Mouse (Mus musculus) embryonic facial prominence, embryonic 12.5 days (tissue): ENCODE results near the gene Dohh. TPM values are rescaled to one million over a fixed set of nuclear protein-coding genes. Genes with fewer than 3 reads are reported as not detected.
A peak's percentile ranks its signal among the peaks of the same experiment; 100 is the strongest.

Experiments
- ATAC-seq: fragments of 200-750 bp; cut with Nextera tagmentation; 2 replicates; pipeline ENCODE4 v1.8.0; 2017; ENCODE audit not compliant: insufficient number of reproducible peaks, insufficient read depth, low FRiP score, low TSS enrichment
- H3K27ac ChIP-seq: fragments of 300-500 bp; sonication (generic); 2 replicates; pipeline ENCODE4 v1.5.1; 2016; ENCODE audit warnings: mild to moderate bottlenecking
- H3K27me3 ChIP-seq: fragments of 300-500 bp; sonication (generic); 2 replicates; pipeline ENCODE4 v1.6.1; 2016; ENCODE audit warnings: mild to moderate bottlenecking, moderate library complexity
- H3K36me3 ChIP-seq: fragments of 300-500 bp; sonication (generic); 2 replicates; pipeline ENCODE4 v1.6.1; 2016; ENCODE audit warnings: mild to moderate bottlenecking
- H3K4me1 ChIP-seq: fragments of 300-500 bp; sonication (generic); 2 replicates; pipeline ENCODE4 v1.6.1; 2016
- H3K4me2 ChIP-seq: fragments of 300-500 bp; sonication (generic); replicated peaks from 2 replicates; pipeline ENCODE4 v1.6.1; 2016; ENCODE audit warnings: mild to moderate bottlenecking, moderate library complexity
- H3K4me3 ChIP-seq: fragments of 300-500 bp; sonication (generic); 2 replicates; pipeline ENCODE4 v1.5.1; 2016; ENCODE audit warnings: mild to moderate bottlenecking
- H3K9ac ChIP-seq: fragments of 300-500 bp; sonication (generic); 2 replicates; pipeline ENCODE4 v1.6.1; 2016; ENCODE audit warnings: mild to moderate bottlenecking, moderate library complexity
- H3K9me3 ChIP-seq: fragments of 300-500 bp; sonication (generic); 2 replicates; pipeline ENCODE4 v1.6.1; 2016; ENCODE audit warnings: mild to moderate bottlenecking, moderate library complexity
- WGBS: fragments of 180-500 bp; shearing (Covaris S2); methylation state at CpG from one replicate; pipeline ENCODE4 v1.1.7; 2016; 5-methylcytosine and 5-hydroxymethylcytosine counted together
- polyA plus RNA-seq: library from polyadenylated mRNA; unstranded; fragments of >200 nt; fragmentation: Nextera tagmentation; extraction: Ambion mirVana; gene quantifications from 2 replicates; pipeline ENCODE4 v1.2.1, GENCODE M21; 2016

The Dohh gene
- polyA plus RNA-seq, 1 experiment from 2014 or later: 73.6 TPM

DNA sequence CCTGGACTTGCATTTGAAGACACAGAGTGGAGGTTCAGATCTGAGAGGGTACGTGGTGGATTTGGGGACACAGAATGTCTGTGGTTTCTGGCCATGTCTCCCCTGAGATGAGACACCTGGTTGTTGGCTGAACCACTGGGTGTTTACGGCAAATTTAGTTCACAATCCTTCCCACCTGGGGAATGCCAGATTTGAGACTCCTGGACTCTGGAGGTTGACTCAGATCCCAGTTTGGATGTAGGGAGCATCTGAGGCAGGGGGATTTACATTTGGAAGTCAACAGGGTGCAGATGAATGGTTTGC is 6.9 kb upstream of the Dohh start:
- H3K27ac ChIP-seq: peak overlapping the region; percentile 75; the same call in 1 of the 2 replicates
- peak overlapping the region; percentile 96 for H3K9ac ChIP-seq
- H3K4me3 ChIP-seq: peak overlapping the region; percentile 85
- no peak for ATAC-seq
- peaks cover 22% of the 10 kb centered on the region for H3K4me1 ChIP-seq
- 56% methylated on average over 2 of the region's 2 CpGs for WGBS
- H3K4me2 ChIP-seq: peak overlapping the region; percentile 79
- H3K36me3 ChIP-seq: peaks cover 28% of the 10 kb centered on the region
- H3K9me3 ChIP-seq: no peaks in the 10 kb centered on the region
- no peaks in the 10 kb centered on the region for H3K27me3 ChIP-seq

DNA sequence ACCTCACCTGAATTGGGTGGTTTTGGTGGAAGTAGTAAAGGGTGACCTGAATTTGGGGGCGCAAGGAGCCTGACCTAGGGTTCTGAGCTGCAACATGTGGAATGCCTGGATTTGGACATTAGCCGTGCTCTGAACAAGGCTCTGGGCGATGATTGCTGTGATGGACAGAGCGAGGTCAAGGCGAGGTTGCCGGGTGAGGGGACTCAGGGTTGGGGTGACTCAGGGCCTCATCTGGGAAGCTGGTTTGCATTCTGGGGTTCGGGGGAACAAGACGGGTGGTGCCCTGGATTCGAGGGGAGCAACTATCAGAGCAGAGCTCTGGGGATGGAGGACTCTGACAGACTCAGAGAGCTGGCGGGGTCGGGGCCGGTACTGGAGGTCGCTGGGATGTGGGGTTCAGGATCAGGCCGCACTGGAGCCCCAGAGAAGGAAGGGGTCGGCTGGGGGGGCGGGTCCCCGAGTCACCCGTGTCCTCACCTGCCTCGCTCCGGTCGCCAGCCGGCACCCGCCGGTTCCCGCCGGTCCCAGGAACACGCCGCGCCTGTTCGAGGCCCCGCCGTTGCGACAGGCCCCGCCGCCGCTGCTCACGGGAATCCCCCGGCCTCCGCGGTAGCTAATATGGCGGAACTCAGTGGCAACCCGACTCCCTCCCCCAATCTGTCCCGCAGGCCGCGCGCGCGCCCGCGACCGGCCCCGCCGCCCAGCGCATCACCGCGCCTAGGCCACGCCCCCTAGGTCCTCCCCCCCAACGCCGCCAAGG is 6.3 kb upstream of the Dohh start, which contains the start of gene Fzr1:
Gene Fzr1, minus strand, starts transcription at position 724 of the 760 bp plus-strand sequence.
- Histone ChIP-seq H3K9ac (peak within 1 kb of the TSS; percentile 96), H3K4me1 (peaks cover 22% of the 10 kb centered on the region), H3K9me3 (no peaks in the 10 kb centered on the region), H3K27ac (peak within 1 kb of the TSS; percentile 78), H3K36me3 (peaks cover 26% of the 10 kb centered on the region), H3K4me3 (peak within 1 kb of the TSS; percentile 85), H3K27me3 (no peaks in the 10 kb centered on the region), H3K4me2 (peak within 1 kb of the TSS; percentile 79)
- ATAC-seq: peak; percentile 41
- 1% methylated on average over 57 of the region's 59 CpGs for WGBS

DNA sequence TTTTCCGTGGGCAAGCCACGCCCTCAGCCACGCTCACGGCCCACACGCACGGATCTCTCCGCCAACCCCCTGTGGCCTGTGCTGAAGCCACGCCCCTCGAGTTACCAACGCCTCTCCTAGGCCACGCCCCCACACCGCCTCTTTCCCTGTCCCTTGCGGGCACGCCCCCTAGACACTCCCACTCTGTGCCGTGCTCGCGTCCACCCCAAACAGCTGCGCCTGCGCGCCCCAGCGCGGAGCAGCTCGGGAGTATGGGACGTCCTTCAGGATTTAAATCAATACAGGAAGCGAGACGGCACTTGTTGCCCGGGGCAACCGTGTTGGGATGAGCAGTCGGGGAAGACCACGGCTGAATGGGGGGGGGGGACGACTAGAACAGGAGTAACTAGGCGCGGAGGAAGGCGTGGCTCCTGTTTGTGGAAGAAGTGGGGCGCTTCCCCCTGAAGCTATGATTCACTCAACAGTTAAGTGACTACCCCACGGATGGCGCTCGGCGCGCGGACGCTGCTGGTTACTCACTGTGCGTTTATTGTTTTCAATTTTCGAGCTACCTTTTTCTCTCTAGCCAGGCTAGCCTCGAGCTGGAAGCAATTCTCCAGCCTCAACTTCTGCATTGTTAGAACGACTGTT is 5.6 kb upstream of the Dohh start:
- H3K27ac ChIP-seq: peak overlapping the region; percentile 78
- H3K9me3 ChIP-seq: no peaks in the 10 kb centered on the region
- H3K4me1 ChIP-seq: peaks cover 22% of the 10 kb centered on the region
- H3K4me2 ChIP-seq: peak overlapping the region; percentile 79
- peaks cover 19% of the 10 kb centered on the region for H3K36me3 ChIP-seq
- ATAC-seq: peak; percentile 93
- WGBS: under 1% methylated on average over 45 of the region's 46 CpGs
- H3K4me3 ChIP-seq: peak overlapping the region; percentile 85
- H3K27me3 ChIP-seq: no peaks in the 10 kb centered on the region
- peak overlapping the region; percentile 28 for H3K9ac ChIP-seq

DNA sequence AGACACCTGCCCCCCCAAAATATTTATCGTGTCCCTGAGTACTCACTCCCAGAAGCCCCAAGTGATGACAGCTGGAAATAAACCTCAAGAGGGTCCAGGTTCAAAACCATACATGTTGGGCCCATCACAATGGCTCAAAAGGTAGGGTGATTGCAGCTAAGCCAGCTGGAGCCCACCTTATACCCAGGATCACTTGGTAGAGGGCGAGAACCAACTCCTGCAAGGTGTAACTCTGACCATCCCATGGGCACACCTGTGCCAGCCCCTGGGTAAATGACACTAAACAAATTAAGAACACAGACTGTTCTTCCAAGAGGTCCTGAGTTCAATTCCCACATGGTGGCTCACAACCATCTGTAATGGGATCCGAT is 5.1 kb upstream of the Dohh start:
- Histone ChIP-seq H3K36me3 (peaks cover 14% of the 10 kb centered on the region), H3K4me1 (peaks cover 22% of the 10 kb centered on the region), H3K9ac (peak overlapping the region; percentile 28), H3K9me3 (no peaks in the 10 kb centered on the region), H3K27me3 (no peaks in the 10 kb centered on the region), H3K4me2 (peak overlapping the region; percentile 79), H3K4me3 (peak overlapping the region; percentile 85), H3K27ac (peak overlapping the region; percentile 78)
- WGBS: 55% methylated on average over 3 of the region's 3 CpGs
- ATAC-seq: no peak

DNA sequence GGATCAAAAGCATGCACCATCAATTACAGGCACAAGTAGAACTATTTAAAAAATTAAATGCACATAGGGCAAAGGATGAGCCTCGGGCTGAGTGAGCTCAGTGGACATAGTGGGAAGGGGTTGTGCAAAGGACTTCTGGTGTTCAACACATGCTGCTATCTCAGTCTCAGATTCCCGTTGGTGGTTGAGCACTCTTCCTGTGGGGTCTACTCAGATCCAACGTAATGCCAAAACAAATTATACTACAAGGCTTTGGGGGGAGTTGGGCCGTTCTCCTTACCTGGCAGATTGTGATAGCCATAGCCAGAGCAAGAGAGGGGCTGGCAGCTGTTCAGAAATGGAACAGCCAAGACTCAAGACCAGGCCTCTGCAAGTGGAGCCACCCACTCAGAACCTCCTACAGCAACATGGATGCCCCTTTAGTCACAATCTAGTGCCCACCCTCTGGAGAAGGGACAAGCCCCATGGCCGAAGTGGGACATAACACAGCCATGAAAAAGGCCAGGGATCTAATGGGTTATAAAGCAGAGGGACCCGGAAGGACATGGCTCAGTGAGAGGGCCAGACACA is 4.3 kb upstream of the Dohh start:
- no peak for ATAC-seq
- Histone ChIP-seq H3K9me3 (no peaks in the 10 kb centered on the region), H3K27ac (no peak overlapping the region), H3K9ac (no peak overlapping the region), H3K27me3 (no peaks in the 10 kb centered on the region), H3K36me3 (peaks cover 11% of the 10 kb centered on the region), H3K4me1 (peaks cover 24% of the 10 kb centered on the region), H3K4me3 (no peak overlapping the region), H3K4me2 (no peak overlapping the region)
- WGBS: 85% methylated on average over 6 of the region's 6 CpGs

DNA sequence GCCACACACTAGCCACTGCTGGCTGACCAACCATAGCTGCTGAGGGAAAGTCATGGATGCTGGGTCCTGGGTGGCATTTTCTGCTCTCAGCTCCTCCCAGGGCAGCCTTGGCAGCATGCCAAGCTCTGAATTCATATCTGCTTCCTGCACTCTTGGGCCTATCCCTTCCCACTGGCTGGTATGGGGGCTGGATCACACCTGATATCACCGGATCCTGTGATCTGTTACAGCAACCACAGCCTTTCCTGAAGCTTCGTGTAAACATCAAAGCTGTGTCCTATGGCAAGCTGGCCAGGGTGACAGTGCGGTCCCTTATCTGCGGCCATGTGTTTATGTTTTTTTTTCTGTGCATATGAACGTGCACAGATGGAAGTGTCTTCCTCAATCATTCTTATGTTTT is 2.2 kb upstream of the Dohh start:
- H3K36me3 ChIP-seq: peaks cover 14% of the 10 kb centered on the region
- no peak overlapping the region for H3K4me2 ChIP-seq
- H3K9me3 ChIP-seq: no peaks in the 10 kb centered on the region
- H3K4me3 ChIP-seq: no peak overlapping the region
- ATAC-seq: no peak
- no peak overlapping the region; the same call in 1 of the 2 replicates for H3K27ac ChIP-seq
- no peaks in the 10 kb centered on the region for H3K27me3 ChIP-seq
- H3K4me1 ChIP-seq: peaks cover 23% of the 10 kb centered on the region
- WGBS: 85% methylated on average over 5 of the region's 5 CpGs
- peak overlapping the region; percentile 10; the same call in 1 of the 2 replicates for H3K9ac ChIP-seq

DNA sequence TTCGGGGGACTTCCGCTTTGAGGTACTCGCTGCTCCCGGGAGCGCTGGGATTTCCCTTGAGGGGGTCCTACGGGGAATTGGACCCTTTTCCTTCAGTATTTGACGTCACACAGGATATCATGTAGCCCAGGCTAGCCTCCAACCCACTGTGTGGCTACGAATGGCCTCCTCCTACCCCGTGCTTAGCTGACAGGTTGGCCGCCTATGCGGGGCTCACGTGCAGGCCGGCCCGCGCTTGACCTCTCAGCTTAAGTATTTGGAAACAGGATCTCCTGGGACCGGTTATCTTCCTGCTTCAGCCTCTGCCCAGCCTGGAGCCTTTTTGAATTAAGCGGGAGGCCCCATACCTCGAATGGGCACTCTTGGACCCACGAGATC is 366 bp downstream of the Dohh start:
- Histone ChIP-seq H3K27ac (peak overlapping the region; percentile 85), H3K4me2 (peak overlapping the region; percentile 82), H3K36me3 (peaks cover 33% of the 10 kb centered on the region), H3K4me1 (peaks cover 18% of the 10 kb centered on the region), H3K27me3 (no peaks in the 10 kb centered on the region), H3K9me3 (no peaks in the 10 kb centered on the region), H3K4me3 (peak overlapping the region; percentile 78), H3K9ac (peak overlapping the region; percentile 75)
- 0 out of 2 replicates have a peak, but pooled peaks have one; percentile 10 for ATAC-seq
- WGBS: under 1% methylated on average over 19 of the region's 19 CpGs

DNA sequence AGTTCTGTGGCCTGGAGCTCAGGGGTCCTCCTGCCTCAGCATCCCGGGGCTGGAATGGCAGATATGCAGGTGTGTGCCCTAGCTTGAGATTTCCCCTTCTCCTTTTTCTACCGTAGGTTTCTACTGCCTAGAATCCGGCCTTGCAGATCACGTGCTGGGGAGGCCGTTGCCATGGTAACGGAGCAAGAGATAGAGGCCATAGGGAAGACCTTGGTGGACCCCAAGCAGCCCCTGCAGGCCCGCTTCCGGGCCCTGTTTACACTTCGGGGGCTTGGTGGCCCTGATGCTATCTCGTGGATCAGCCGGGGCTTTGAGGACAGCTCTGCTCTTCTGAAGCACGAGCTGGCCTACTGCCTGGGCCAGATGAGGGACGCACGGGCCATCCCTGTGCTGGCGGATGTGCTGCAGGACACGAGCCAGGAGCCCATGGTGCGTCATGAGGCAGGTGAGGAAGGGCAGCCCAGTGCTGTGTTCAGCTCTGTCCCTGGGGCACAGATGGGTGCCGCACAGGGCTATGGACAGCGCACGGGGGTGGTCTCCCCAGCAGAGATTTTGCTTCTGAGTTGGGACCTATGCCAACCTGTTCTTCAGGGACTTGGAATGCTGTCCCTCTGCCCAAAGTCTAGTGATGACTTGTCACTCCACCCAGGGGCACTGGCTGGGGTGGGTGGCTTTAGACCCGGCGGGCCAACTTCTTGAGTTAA is 1.5 kb downstream of the Dohh start:
- peaks cover 33% of the 10 kb centered on the region for H3K36me3 ChIP-seq
- H3K4me2 ChIP-seq: peak overlapping the region; percentile 82
- no peaks in the 10 kb centered on the region for H3K27me3 ChIP-seq
- 88% methylated on average over 22 of the region's 22 CpGs for whole genome bisulfite sequencing
- H3K9me3 ChIP-seq: no peaks in the 10 kb centered on the region
- peak overlapping the region; percentile 78; the same call in 1 of the 2 replicates for H3K4me3 ChIP-seq
- peak overlapping the region; percentile 75; the same call in 1 of the 2 replicates for H3K9ac ChIP-seq
- ATAC-seq: no peak
- H3K27ac ChIP-seq: no peak overlapping the region
- peaks cover 22% of the 10 kb centered on the region for H3K4me1 ChIP-seq

DNA sequence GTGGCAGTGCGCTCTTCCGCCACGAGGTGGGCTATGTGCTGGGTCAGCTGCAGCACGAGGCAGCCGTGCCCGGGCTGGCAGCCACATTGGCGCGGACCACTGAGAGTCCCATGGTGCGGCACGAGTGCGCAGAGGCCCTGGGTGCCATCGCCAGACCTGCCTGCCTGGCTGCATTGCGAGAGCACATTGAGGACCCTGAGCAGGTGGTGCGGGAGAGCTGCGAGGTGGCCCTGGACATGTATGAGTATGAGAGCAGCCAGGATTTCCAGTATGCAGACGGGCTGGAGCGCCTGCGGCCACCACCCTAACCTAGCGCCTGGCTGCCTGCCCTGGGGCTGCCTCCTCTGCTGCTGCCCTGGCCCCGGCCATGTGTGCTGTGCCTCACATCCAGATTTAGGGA is 3.5 kb downstream of the Dohh start:
- no peak for ATAC-seq

DNA sequence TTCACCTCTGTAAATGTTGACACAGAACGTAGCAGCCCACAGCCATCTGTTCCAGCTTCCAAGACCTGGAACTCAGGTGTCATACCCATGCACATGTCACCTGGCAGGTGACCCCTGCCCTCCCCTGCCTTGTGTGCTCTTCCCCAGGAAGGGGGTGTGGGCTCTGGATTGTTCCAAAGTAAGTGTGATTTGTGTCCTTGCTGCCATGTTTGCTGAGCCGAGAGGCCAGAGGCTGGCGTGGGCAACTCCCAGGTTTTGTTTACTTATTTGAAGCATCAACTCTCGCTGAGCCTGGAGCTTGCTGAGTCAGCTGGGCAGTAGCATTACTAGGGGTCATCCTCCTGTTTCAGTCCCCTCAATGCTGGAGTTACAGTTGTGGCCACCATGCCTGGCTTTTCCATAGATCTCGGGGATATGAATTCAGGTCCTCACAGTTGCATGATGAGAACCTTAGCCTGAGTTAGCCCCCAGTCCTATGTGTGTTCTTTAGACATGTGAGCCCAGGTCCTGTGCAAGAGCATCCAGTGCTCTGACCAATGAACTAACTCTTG is 4.4 kb downstream of the Dohh start, which contains the start of gene Gm48552:
Gene Gm48552, plus strand, starts transcription at position 501 of the 551 bp plus-strand sequence.
- Histone ChIP-seq H3K27ac (no peak within 1 kb of the TSS), H3K9ac (0 out of 2 replicates have a peak within 1 kb of the TSS, but pooled peaks have one; percentile 24)

More for the DNA sequence above, 3.5 kb downstream of the Dohh start:
- 96% methylated on average over 20 of the region's 20 CpGs for WGBS
- Histone ChIP-seq H3K9ac (no peak overlapping the region), H3K36me3 (peaks cover 33% of the 10 kb centered on the region), H3K27me3 (no peaks in the 10 kb centered on the region), H3K27ac (no peak overlapping the region), H3K4me3 (no peak overlapping the region), H3K4me1 (peaks cover 22% of the 10 kb centered on the region), H3K4me2 (no peak overlapping the region), H3K9me3 (no peaks in the 10 kb centered on the region)

DNA sequence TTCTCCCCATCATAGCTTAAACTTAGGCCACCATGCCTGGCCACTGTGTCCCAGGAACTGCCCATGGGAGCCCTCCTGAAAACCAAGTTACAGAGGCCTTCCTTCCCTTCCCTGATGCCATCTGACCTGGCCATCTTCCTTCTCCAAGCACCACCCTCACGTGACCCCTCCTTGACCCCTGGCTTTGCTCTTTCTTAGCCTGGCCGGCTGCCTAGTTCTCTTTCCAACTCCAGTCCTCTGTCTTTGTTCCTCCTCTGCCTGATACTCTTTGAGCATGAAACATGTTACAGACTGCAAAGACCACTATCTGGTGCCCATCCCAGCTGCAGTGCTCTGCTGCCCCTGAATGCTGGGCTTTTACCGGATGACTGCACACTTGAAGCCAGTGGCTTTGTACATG is 5.1 kb downstream of the Dohh start:
- Histone ChIP-seq H3K9ac (0 out of 2 replicates have a peak overlapping the region, but pooled peaks have one; percentile 24), H3K27me3 (no peaks in the 10 kb centered on the region), H3K4me1 (peaks cover 35% of the 10 kb centered on the region), H3K27ac (no peak overlapping the region), H3K4me2 (no peak overlapping the region), H3K36me3 (peaks cover 33% of the 10 kb centered on the region), H3K4me3 (no peak overlapping the region), H3K9me3 (no peaks in the 10 kb centered on the region)
- no peak for ATAC-seq
- 60% methylated on average over 3 of the region's 3 CpGs for WGBS

More for the DNA sequence above, 4.4 kb downstream of the Dohh start, which contains the start of gene Gm48552:
- peaks cover 31% of the 10 kb centered on the region for H3K4me1 ChIP-seq
- H3K4me2 ChIP-seq: no peak within 1 kb of the TSS
- H3K36me3 ChIP-seq: peaks cover 33% of the 10 kb centered on the region
- H3K4me3 ChIP-seq: no peak within 1 kb of the TSS
- no peaks in the 10 kb centered on the region for H3K27me3 ChIP-seq
- WGBS: 87% methylated on average over 5 of the region's 5 CpGs
- no peak for ATAC-seq
- no peaks in the 10 kb centered on the region for H3K9me3 ChIP-seq
